In genomic region chr3:56097105-56097504, GRCm38 (mm10) we compare ENCODE assay signal across 8 mouse cellular contexts.
DNase-seq lines count a peak whose midpoint lies in the region; ATAC-seq lines count a peak whose summit lies in the region.
"Had no signal": no experiment of that assay in that cellular context is flagged by ENCODE, and none has a peak within 500 bp of the region (broad histone marks: within the 10 kb centered on the region; RNA-seq: fewer than 3 reads in every experiment).

No protein-coding gene starts in this region.

- WGBS in hindbrain, embryonic 11.5 days = 20% methylated on average over 5 of the region's 5 CpGs
- WGBS in midbrain, embryonic 14.5 days = 8% methylated on average over 5 of the region's 5 CpGs

- H3K4me1 ChIP-seq in hindbrain, embryonic 11.5 days (replicated peaks; ENCODE audit: control insufficient read depth, insufficient read depth, low read length) = no peaks in the 10 kb centered on the region
- H3K4me1 ChIP-seq in midbrain, embryonic 14.5 days (ENCODE audit: control insufficient read depth, insufficient read depth, low read length) = peaks cover 19% of the 10 kb centered on the region

- H3K27ac ChIP-seq in hindbrain, embryonic 11.5 days (ENCODE audit: low read depth, low read length) = peak overlapping the region; percentile 17; the same call in 1 of the 2 replicates
- H3K27ac ChIP-seq in midbrain, embryonic 14.5 days (replicated peaks; ENCODE audit: low read depth, low read length) = peak overlapping the region; percentile 39

- H3K4me2 ChIP-seq in hindbrain, embryonic 11.5 days (replicated peaks; ENCODE audit: low read depth, low read length) = no peak overlapping the region
- H3K4me2 ChIP-seq in midbrain, embryonic 14.5 days (ENCODE audit: low read length) = no peak overlapping the region

- no peaks in the 10 kb centered on the region for H3K9me3 ChIP-seq in hindbrain, embryonic 11.5 days (ENCODE audit: control insufficient read depth, low read length)
- no peaks in the 10 kb centered on the region for H3K9me3 ChIP-seq in midbrain, embryonic 14.5 days (ENCODE audit: control insufficient read depth, low read length)

- no peak overlapping the region for H3K9ac ChIP-seq in hindbrain, embryonic 11.5 days (ENCODE audit: low read depth, low read length)
- H3K9ac ChIP-seq in midbrain, embryonic 14.5 days (replicated peaks; ENCODE audit: low read length) = no peak overlapping the region

- no peaks in the 10 kb centered on the region for H3K36me3 ChIP-seq in hindbrain, embryonic 11.5 days (ENCODE audit: control insufficient read depth, insufficient read depth, low read length)
- no peaks in the 10 kb centered on the region for H3K36me3 ChIP-seq in midbrain, embryonic 14.5 days (ENCODE audit: control insufficient read depth, insufficient read depth, low read length)

- no peak overlapping the region for H3K4me3 ChIP-seq in hindbrain, embryonic 11.5 days (ENCODE audit: low read depth, low read length)
- H3K4me3 ChIP-seq in midbrain, embryonic 14.5 days (replicated peaks; ENCODE audit: low read depth, low read length) = no peak overlapping the region

- ATAC-seq in hindbrain, embryonic 11.5 days (ENCODE audit: low FRiP score) = no peak
- 0 out of 2 replicates have a peak, but pooled peaks have one; percentile 40 for ATAC-seq in midbrain, embryonic 14.5 days (ENCODE audit: low FRiP score, low TSS enrichment)
- no peak for ATAC-seq in cerebellum, adult (ENCODE audit: insufficient number of reproducible peaks, low FRiP score, low TSS enrichment)

- DNase-seq in kidney, adult 9 months = peak; percentile 6
- DNase-seq in kidney, adult 8-10 months = no peak
- DNase-seq in embryo, embryonic 10.5 days (ENCODE audit: low spot score) = peak; percentile 52
- peak; percentile 36 for DNase-seq in hindbrain, embryonic 11.5 days (ENCODE audit: low spot score)
- peak; percentile 33 for DNase-seq in midbrain, embryonic 14.5 days
- DNase-seq in natural killer cell, adult 2 months (ENCODE audit: low spot score in 2 of 2) = no peak
- DNase-seq: layer of hippocampus, postnatal 36 days had no signal

- no peaks in the 10 kb centered on the region for H3K27me3 ChIP-seq in hindbrain, embryonic 11.5 days (ENCODE audit: control insufficient read depth, insufficient read depth, low read length)
- no peaks in the 10 kb centered on the region for H3K27me3 ChIP-seq in midbrain, embryonic 14.5 days (ENCODE audit: control insufficient read depth, insufficient read depth, low read length)

Comparison
In these comparisons a context has a peak if more than half of its experiments do, and no peak if none do; other contexts are left out.
1. DNase-seq: peak in kidney, adult 9 months (single experiment), embryo, embryonic 10.5 days (single experiment), hindbrain, embryonic 11.5 days (single experiment) and midbrain, embryonic 14.5 days (single experiment); none in kidney, adult 8-10 months (0 of 2) and natural killer cell, adult 2 months (0 of 2).